Mouse (Mus musculus): ENCODE data around the gene Ankdd1b.

Gene Ankdd1b

DNA sequence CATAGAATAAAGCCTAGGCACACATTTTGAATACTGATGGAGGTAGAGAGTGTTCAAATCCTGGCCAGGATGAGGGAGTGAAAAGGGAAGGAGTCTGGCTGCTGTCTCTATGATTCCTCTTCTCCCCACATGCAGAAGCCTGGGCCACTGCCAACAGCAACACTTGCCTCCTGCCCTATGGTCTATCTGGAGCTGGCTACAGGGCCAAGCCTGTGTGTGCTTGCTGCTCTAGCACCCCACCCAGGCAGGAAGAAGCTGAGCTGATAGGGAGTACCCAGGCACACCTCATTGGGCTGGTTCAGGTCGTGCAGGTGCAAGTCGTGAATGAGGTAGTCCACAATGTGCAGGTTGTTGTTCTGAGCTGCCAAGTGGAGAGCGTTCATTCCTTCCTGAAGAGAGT, 16.7 kb downstream of the Ankdd1b start:
- DNase-seq (ENCODE audit: low spot score), result peak; percentile 69

DNA sequence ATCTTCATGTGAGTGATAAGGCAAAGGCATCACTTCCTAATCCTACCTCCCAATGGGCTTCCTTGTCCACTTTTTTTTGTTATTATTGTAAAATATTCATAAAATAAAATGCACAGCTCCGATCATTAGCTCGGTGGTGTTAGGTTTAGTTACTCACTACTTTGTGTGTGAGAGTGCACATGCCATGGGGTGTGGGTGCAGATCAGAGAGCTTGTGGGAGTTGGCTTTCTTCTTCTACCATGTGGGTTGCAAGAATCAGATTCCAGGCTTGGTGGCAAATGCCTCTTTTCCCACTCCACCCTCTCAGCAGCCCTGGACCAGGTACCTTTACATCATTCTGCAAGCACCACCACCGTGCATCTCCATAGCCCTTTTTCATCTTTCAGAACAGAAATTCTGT, 18.4 kb downstream of the Ankdd1b start:
- no peak for DNase-seq (ENCODE audit: low spot score)

DNA sequence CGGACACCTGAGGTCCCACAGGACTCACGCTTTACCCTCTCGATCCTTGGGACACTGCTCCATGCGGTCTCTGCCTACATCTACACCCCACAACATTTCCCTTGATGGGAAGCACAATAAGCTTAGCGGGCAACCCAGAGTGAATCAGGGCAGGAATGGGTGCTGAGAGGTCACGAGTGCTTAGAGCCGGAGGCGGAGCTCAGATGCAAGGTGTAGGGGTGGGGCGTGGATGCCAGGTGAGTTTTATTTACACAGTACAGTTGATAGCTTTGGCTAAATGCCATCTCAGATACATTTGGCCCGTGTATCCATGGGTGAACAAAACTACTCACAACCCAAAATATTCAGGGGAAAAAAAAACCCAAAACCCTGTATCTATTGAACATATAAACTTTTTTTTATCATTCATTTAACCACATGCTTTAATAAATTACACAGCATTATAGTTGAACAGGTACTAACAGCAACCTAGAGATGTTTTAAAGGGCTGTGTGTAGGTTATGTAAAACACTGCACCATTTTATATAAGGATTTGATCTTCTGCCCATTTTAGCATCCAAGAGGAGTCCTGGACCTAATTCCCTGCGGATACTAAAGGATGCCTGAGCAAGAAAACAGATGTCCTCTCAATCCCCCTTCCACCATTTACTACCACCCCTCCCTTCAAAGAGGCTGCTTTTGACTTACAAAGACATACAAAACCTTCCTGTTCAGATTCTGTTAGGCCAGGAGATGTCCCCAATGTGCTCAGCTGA, 19.4 kb downstream of the Ankdd1b start:
- no peak for DNase-seq (ENCODE audit: low spot score)

DNA sequence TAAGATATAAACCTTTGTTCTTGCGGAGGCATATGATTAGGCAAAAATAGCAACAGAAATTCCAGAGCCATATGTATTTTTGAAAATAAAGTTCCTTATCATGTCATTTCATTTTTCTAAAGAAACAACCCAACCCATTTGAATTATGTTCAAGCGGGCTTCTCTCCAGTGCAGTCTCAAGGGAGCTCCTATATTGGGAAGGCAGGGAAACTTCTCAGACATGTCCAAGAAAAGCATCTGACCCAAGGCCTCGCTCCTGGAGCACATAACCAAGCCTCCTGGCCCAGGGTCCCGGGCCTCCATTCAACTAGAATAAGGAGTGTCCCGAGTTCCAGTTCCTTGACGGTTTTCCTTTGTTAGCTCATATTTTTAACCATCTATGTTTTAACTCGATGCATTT, 20.1 kb downstream of the Ankdd1b start:
- DNase-seq (ENCODE audit: low spot score), result peak; percentile 53

DNA sequence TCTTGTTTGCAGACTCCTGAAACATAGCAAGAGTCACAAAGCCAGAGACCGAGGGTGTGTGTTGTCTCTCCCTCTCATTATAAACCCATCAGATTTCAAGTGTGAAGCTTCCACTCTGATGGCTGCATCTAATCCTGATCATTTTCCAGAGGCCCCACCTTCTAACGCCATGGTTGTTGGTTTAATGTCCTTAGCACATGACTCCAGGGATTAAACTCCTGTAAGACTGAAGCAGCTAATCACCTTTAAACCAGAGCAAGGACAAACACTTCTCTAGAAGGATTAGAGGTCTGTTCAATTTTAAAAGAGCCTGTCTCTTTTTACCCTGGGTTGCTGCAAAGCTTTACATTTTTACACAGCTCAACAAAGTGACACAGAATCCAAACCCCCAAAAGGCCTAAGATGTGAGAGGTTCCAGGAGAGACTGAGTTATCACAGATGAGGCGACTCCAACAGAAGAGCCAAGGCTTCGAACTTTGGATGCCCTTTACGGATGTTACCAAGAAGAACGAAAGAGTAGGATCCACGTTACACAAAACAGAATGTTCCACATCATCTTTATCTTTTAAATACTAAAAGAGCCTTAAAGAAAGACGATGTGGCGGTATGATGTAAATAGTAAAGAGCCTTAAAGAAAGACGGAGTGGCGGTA, 20.7 kb downstream of the Ankdd1b start:
- peak; percentile 35 for DNase-seq (ENCODE audit: low spot score)

DNA sequence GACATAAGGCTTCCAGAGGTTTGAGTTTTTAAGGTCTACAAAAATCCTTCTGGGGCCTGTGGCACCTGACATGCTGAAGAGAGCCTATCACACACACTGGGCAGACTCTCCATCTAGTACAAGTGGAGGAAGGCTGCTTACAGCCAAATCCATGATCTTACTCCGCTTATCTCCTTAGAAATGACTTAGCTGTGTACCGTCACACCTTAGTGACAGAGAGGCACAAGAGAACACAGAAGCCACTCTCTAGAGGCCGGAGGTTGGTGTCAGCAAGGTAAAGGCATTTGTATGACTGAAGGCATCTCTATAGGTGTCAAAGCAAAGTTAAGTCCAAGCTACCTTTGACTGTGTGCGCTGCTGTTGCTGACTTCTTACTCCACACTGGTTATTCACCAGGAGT, 30.6 kb downstream of the Ankdd1b start:
- DNase-seq (ENCODE audit: low spot score), result no peak

DNA sequence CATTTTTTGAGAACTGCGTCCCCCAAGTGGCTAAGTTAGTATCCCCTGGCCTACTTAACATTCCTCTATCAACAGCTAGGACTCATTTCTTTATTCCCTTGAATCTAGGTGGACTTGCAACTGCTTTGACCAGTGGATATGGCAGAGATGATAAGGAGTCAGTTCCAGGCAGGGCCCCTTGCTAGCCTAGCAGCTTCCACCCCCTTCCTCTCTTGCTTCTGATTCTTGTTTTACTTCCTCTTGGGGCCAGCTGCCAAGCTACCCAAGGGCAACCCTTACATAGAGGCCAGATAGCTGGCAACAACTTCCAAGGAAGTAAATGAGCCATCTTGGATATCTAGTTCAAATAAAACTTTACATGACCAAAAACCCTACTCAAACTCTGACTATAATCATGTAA, 34.1 kb downstream of the Ankdd1b start:
- DNase-seq (ENCODE audit: low spot score), result no peak

DNA sequence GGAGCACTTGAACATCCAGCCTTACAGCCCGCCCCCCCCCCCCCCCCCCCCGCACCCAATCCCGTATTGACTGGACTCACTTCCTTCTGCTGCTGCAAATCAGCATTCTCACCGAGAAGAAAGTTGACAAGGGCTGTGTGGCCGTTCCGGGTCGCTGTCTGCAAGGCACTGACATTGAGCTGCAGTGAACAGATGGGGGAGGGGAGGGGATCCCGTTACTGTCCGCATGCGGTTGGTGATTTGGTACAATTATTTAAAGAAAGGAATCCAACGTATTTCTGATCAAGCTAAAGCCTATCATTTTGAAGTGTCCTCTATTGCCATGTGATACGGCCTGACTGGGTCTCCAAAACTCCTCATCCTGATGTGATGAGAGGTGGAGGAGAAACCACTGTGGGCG, 35.2 kb downstream of the Ankdd1b start:
- no peak for DNase-seq (ENCODE audit: low spot score)

DNA sequence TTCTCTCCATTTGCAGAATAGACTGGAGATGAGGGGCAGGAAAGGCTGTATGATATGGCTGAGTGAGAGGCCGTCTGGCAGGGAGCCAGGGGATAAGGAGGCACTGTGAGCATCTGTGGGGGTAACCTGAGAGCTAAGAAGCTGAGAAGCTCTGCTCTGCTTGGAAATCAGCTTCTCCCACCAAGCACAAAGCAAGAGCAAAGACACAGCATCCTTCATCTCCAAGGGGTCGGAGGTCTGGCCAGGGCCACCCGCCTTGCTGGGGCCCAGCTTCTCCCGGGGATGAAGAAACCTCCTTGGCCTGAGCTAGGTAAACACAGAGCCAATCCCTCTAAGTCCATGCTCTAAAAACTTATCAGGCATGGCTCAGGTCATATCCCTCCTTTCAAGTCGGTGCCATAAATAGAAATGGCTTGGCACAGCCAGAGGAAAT, 36.1 kb downstream of the Ankdd1b start:
- peak; percentile 33 for DNase-seq (ENCODE audit: low spot score)

DNA sequence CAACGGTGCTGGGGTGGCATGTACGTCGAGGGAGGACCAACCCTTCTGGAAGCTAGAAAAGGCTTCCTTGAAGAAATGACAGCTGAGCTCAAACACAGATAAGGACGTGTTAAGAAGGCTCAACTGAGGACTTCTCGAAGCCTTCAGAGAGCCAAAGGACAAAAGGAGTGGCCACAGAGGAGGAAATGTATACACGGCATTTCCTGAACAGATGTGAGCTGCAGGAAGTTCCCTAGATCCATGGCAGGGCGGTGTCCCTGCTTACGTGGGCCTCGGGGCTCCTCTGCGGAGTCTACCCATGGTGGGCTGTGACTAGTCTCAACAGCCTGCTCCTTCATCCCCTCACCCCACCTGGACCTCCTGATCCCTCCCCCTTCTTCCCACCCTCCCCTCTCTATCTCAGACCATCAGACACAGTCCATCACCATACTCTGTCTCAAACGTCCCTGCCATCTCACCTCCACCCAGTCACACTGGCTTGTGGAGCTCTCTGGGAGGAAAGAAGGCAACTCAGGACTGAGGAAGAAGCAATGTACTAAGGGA, 37.3 kb downstream of the Ankdd1b start:
- no peak for DNase-seq (ENCODE audit: low spot score)

DNA sequence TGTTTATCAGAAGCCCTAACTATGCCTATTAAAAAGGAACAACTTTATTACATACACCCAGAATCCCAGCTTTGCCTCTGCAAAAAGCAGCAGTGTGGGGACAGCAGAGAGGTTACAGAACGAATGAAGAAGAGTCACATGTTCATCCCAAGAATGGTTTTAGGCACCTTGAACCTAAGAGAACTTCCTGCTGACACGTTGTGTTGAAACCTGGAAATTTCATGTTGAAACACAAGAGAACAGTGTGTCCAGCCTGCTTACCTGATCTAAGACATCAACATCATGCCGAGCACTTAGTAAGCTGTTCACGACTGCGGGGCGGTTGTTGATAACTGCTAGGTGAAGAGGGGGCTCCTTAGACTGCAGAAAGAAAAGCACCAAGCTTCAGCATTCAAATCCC, 38.0 kb downstream of the Ankdd1b start:
- DNase-seq (ENCODE audit: low spot score), result no peak

DNA sequence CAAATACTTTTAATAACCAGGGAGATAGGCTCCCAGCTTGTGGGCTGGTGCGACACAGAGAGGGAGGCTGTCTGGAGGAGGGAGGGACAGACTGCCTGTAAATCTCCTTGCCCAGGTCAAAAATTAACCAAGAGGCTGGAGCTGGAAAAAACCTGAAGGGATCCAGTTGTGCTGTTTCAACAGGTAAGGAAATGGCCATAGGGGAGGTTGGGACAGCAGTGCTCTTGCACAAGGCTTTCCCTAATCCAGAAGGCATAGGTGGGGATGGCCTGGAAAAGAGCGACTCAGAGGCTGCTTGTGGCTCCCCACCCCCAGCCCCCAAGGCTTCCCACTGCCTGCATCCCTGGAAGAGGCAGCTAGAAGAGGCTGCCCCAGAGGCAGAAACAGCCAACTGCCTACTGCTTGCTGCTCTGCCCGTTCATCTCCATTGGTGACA, 38.6 kb downstream of the Ankdd1b start:
- DNase-seq (ENCODE audit: low spot score), result peak; percentile 13

DNA sequence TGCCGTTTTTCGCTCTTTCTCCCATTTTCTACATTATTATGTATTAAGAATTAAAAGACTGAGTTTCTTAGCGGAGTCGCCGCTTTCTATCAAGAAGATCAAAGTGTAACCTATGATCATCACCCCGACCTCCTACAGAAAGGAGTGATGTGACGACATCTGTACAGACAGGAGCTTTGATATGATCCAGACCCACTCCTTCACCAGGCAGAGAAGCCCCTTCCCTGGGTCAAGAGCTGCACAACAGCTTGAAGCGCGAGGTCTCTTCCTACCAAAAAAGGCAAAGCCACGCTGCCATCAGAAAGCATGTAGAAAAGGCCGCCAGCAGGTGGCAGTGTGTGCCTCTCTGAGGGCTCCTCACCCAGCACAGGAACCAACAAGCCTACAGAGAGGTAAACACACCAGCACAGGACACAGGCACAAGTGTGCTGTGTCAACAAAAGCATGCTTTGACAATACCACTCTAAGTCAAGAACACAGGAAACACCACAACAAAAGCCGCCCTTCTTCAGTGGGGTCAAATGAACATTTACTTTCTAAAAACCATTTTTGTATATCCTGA, 39.3 kb downstream of the Ankdd1b start:
- peak; percentile 95 for DNase-seq (ENCODE audit: low spot score)

DNA sequence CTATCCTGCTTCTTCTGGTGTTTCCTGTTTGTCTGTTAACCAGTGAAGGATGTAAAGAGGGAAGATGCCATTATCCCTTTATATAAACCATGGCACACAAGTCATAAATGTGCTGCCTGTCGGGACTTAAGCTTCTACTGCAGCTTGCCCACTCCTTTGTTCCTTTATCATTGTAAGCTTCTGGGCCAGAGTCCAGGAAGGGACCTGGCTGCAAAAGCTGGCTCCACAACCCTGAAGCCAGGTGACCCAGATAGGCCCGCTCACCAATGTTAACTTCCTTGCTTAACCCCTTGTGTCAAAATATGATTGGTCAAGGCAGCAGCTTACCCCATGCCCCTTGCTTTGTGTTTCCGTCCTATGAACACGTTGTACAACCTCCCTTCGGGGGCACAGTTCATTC, 42.5 kb downstream of the Ankdd1b start:
- no peak for DNase-seq (ENCODE audit: low spot score)

DNA sequence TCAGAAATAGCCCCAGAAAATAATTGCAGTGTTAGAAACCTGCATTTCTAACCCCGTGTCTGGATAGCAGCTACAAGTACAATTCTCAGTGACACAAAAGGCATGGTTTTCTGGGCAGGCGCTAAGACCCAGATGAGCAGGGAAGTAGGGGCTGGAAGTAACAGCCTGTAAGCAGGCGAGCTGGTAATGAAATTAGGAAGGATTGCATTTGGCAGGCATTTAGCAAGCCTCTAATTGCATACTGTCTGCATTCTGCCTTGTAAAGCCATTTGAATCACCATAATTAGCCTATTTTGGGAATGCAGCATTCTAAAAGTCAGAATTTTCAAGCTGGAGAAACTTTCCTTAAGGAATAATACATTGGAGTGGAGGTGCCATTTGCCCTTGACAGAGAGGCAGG, 45.0 kb downstream of the Ankdd1b start:
- DNase-seq (ENCODE audit: low spot score), result no peak

DNA sequence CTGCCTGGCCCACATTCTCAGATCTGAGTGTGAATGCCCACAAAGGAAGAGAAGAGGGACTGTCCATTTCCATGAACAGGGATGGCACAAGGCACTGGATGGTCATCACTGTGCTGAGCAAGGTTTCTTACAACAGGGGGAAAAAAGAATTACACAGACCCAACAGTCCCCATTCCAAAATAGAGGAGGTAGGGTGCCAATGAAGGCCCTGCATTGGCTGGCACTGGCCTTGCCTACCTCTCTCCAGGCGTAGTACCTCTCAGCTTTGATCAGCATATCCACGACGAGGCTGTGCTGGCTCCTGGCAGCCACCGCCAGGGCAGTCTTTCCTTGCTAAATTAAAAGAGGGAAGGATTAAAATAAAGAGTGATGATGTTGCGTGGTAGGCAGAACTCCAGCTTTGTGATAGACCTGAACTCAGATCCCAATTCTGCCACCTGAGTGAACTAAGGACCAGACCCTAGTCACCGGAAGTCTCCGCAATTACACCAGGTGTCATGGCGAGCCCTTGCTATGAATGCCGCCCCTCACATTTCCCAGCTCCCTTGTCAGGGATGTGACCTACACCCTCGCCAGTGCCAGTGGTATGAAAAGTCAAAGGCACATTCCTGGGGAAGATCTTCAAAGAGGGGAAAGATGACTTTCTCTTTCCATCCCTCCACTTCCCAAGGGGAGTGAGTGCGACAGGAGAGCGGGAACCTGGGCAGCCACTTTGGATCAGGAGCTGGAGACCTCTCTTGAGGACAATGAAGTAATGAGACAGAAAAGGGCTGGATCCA, 46.3 kb downstream of the Ankdd1b start:
- DNase-seq (ENCODE audit: low spot score), result no peak

DNA sequence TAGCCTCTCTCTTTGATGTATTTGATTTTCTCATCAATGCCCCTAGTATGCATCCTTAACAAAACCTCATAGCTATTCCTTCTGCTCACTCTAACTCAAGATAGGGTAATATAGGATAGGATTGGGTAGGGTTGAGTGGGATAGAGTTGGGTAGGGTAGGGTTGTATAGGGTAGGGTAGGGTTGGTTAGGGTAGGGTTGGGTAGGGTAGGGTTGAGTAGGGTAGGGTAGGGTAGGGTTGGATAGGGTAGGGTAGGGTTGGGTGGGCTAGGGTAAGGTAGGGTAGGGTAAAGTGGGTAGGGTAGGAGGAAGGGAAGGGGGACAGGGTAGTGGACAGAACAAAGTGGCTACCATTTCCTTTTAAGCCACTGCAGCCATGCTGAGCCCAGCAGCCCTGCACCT, 49.8 kb downstream of the Ankdd1b start:
- DNase-seq (ENCODE audit: low spot score), result no peak

DNA sequence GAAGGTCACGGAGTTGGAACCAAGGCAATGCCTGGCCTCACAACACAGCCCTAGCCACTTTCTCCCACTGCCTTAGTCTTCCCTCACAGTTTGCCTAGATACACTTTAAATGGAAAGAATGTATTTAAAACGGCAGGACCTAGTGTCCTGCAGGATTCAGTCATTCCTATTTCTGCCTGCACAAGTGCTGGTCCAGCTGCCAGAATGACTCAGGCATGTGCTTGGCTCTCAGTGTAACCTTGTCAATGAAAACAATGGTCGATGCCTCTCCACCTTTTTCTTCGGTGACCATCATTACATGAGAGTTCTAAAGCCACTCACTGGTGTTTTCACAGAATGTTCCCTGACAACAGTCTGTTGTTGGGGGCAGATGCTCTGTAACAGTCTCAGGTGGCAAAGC, 52.5 kb downstream of the Ankdd1b start:
- no peak for DNase-seq (ENCODE audit: low spot score)

DNA sequence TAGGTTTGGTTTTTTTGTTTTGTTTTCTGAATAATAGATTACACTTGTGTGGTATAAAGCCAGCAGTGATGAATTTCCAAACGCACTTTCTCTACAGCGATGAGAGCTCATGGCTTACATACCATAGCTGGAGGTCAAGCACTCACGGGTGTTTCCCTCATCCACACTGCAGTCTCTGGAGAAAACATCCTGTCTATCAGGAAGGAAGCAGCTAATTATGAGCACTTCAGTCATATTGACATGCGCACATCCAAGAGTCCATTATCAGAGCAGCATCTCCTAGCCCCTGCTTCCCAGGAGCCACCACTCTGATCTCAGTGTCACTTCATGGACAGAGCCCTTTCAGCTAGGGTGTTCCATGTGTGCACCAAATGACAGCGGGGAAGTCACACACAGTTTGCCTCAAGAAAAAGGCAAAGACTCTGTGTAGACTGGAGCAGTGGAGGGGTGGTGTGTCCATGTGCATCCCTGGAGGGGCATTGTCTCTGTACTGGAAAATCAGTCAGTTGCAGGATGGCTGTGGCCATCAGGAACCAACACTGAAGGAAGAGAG, 53.7 kb downstream of the Ankdd1b start:
- no peak for DNase-seq (ENCODE audit: low spot score)

DNA sequence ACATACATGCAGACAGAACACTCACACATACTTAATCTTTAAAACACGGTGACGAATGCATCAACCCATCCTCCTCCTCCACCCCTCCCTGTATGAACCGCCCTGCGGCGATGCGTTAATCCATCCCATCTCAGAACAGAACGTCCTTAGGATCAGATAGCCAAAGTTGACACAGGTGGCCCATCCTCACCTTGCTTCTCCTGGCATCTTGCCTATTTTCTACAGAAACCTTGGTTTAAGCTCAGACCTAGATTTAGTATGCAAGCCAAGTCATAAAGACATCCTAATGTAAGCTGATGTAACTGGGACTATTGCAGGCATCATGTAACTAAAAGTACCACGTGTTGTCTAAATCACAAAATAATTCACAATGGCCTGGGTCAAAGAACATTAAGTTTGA, 54.6 kb downstream of the Ankdd1b start:
- DNase-seq (ENCODE audit: low spot score), result no peak

DNA sequence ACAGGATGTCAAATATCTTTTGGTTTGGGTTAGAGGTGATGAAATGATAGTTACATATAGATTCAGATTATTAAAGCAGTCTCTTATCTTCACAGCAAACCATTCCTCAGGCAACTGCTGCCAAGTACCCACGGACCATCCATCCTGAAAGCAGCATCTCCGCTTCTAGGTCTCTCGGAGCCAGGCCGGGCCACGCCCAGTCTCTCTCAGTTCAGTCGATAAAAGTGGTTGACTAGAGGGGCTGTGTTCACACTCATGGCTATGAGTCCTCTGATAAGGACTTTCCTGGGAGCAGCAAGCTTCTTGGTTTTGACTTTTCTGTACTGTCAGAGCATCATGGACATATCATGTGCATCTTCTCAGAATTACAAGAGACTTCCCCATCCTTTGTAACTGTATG, 56.6 kb downstream of the Ankdd1b start:
- no peak for DNase-seq (ENCODE audit: low spot score)

DNA sequence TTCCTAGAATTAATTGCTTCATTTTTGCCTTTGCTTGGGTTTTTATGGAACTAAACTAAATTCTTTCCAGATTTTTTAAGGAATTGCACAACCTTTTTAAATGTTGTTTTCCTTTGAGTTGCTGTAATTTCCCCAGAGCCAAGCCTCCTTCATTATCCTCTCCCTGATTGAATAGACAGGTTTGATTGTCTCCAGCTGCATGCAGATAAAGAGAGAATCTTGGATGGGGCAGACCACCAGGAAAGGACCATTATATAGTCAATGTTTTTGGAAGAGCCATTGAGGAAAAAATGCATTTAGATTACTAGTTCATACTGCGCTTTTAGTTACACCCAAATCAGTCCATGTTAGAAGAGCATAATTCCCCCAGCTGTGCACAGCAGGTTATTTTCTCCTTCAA, 62.2 kb downstream of the Ankdd1b start:
- no peak for DNase-seq (ENCODE audit: low spot score)
